Mouse (Mus musculus) liver, embryonic 11.5 days (tissue): ENCODE measurements around the gene Gm20747. TPM values are rescaled to one million over a fixed set of nuclear protein-coding genes. Genes with fewer than 3 reads are reported as not detected.
"Not testable (repeated sequence)": the region's sequence is repeated elsewhere in the genome, so short reads cannot be mapped to it uniquely, and the experiment has no call there.

Experiments used
- ATAC-seq: fragments of 200-750 bp; cut with Nextera tagmentation; replicated peaks from 2 replicates; pipeline ENCODE4 v1.8.0; 2017; ENCODE audit warnings: moderate number of reproducible peaks, mild to moderate bottlenecking, moderate TSS enrichment, moderate library complexity; ENCODE audit not compliant: low FRiP score
- DNase-seq: peaks from one replicate; pipeline ENCODE4 v3.0.0-alpha.2; 2017; ENCODE audit warnings: low spot score
- H3K27ac ChIP-seq: fragments of 300-500 bp; sonication (generic); 2 replicates; pipeline ENCODE4 v1.5.1; 2014; ENCODE audit warnings: mild to moderate bottlenecking, low read depth, low read length, control low read depth
- H3K27me3 ChIP-seq: fragments of 300-500 bp; sonication (generic); replicated peaks from 2 replicates; pipeline ENCODE4 v1.6.1; 2014; ENCODE audit warnings: low read length, mixed read lengths; ENCODE audit not compliant: control insufficient read depth, insufficient read depth
- H3K36me3 ChIP-seq: fragments of 300-500 bp; sonication (generic); 2 replicates; pipeline ENCODE4 v1.6.1; 2014; ENCODE audit warnings: mild to moderate bottlenecking, low read length, moderate library complexity, mixed read lengths; ENCODE audit not compliant: control insufficient read depth, insufficient read depth
- H3K4me1 ChIP-seq: fragments of 300-500 bp; sonication (generic); replicated peaks from 2 replicates; pipeline ENCODE4 v1.6.1; 2014; ENCODE audit warnings: low read length, mixed read lengths; ENCODE audit not compliant: control insufficient read depth, insufficient read depth
- H3K4me2 ChIP-seq: fragments of 300-500 bp; sonication (generic); 2 replicates; pipeline ENCODE4 v1.6.1; 2014; ENCODE audit warnings: mild to moderate bottlenecking, control low read depth, moderate library complexity
- H3K4me3 ChIP-seq: fragments of 300-500 bp; sonication (generic); 2 replicates; pipeline ENCODE4 v1.5.1; 2014; ENCODE audit warnings: low read depth, low read length, control low read depth
- H3K9ac ChIP-seq: fragments of 300-500 bp; sonication (generic); 2 replicates; pipeline ENCODE4 v1.6.1; 2014; ENCODE audit warnings: low read depth, low read length, control low read depth
- H3K9me3 ChIP-seq: fragments of 300-500 bp; sonication (generic); 2 replicates; pipeline ENCODE4 v1.6.1; 2016; ENCODE audit warnings: low read length, inconsistent platforms, mixed read lengths; ENCODE audit not compliant: control insufficient read depth
- WGBS: fragments of 180-500 bp; shearing (Covaris S2); extraction: QIAGEN DNeasy Blood & Tissue Kit; methylation state at CpG from one replicate; pipeline ENCODE4 v1.1.7; 2014; 5-methylcytosine and 5-hydroxymethylcytosine counted together
- polyA plus RNA-seq: library from polyadenylated mRNA; unstranded; fragments of >200 nt; fragmentation: Nextera tagmentation; extraction: Ambion mirVana; gene quantifications from 2 replicates; pipeline ENCODE4 v1.2.1, GENCODE M21; 2014

Gm20747 gene
- polyA plus RNA-seq, result not detected in 2 replicates

DNA sequence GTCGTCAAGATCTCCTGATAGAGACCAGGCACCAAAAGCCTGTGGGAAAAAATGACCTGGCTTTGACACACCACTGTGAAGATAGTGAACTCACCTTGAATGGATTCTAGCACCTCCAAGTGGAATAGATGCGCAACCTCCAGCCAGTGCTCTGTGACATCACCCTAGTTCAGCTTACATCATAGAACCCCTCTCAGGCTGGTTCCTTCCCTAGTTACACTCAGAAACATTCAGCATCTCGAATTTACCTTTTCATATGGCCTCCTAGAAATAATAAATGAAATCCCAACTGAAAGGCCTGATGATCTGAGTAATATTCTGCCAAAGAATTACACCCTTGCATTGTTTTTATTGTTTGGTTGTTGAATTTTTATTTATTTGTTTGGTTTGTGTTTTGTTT is at the start of gene Gm20747:
Gene Gm20747, minus strand, starts transcription at position 101 of the 400 bp plus-strand sequence.
- ATAC-seq, H3K27me3 ChIP-seq, H3K27ac ChIP-seq, H3K9ac ChIP-seq, DNase-seq, H3K4me2 ChIP-seq, H3K9me3 ChIP-seq, H3K4me1 ChIP-seq, H3K4me3 ChIP-seq, H3K36me3 ChIP-seq: not testable (repeated sequence)
- no CpG with 5 or more reads among the region's 3 CpGs for WGBS
